Mouse (Mus musculus): Measurements from ENCODE around the gene Ntmt1. TPM values are rescaled to one million over a fixed set of nuclear protein-coding genes. Genes with fewer than 3 reads are reported as not detected.

Ntmt1 gene
- total RNA-seq, 4 experiments from 2014 or later = 23.8 to 27.7 (median 25.3) TPM

- peak; percentile 84 for DNase-seq (ENCODE audit: low spot score)
Measured at GRCm38 (mm10) chr2:30783346-30783745, 24.3 kb upstream of the Ntmt1 start.

- peak; percentile 38 for DNase-seq (ENCODE audit: low spot score)
Measured at GRCm38 (mm10) chr2:30784078-30784994, 23.3 kb upstream of the Ntmt1 start.

- DNase-seq (ENCODE audit: low spot score) = no peak
Measured at GRCm38 (mm10) chr2:30787466-30787865, 20.2 kb upstream of the Ntmt1 start.

- no peak for DNase-seq (ENCODE audit: low spot score)
Measured at GRCm38 (mm10) chr2:30792061-30792460, 15.6 kb upstream of the Ntmt1 start.

GRCm38 (mm10) chr2:30794179-30795108, 13.2 kb upstream of the Ntmt1 start:
- peak; percentile 97 for DNase-seq (ENCODE audit: low spot score)

- no peak for DNase-seq (ENCODE audit: low spot score)
Measured at GRCm38 (mm10) chr2:30795271-30795888, 12.2 kb upstream of the Ntmt1 start.

GRCm38 (mm10) chr2:30795889-30796275, 11.7 kb upstream of the Ntmt1 start:
- DNase-seq (ENCODE audit: low spot score) = no peak

- peak; percentile 59 for DNase-seq (ENCODE audit: low spot score)
Measured at GRCm38 (mm10) chr2:30796382-30796781, 11.2 kb upstream of the Ntmt1 start.

GRCm38 (mm10) chr2:30799456-30799855, 8.2 kb upstream of the Ntmt1 start:
- DNase-seq (ENCODE audit: low spot score) = no peak

GRCm38 (mm10) chr2:30800671-30801066, 7.0 kb upstream of the Ntmt1 start:
- no peak for DNase-seq (ENCODE audit: low spot score)

- DNase-seq (ENCODE audit: low spot score) = no peak
Measured at GRCm38 (mm10) chr2:30801067-30801852, 6.4 kb upstream of the Ntmt1 start.

- no peak for DNase-seq (ENCODE audit: low spot score)
Measured at GRCm38 (mm10) chr2:30803604-30804003, 4.0 kb upstream of the Ntmt1 start, which contains the start of gene 1700001O22Rik. Gene 1700001O22Rik (minus strand): TSS chr2:30803661.

- DNase-seq (ENCODE audit: low spot score) = no peak
Measured at GRCm38 (mm10) chr2:30805983-30806382, 1.6 kb upstream of the Ntmt1 start.

- DNase-seq (ENCODE audit: low spot score) = no peak
Measured at GRCm38 (mm10) chr2:30807147-30807647, 429 bp upstream of the Ntmt1 start.

- DNase-seq (ENCODE audit: low spot score) = peak; percentile 44
Measured at GRCm38 (mm10) chr2:30808296-30808655, 650 bp downstream of the Ntmt1 start.

GRCm38 (mm10) chr2:30809503-30809902, 1.9 kb downstream of the Ntmt1 start:
- no peak for DNase-seq (ENCODE audit: low spot score)

GRCm38 (mm10) chr2:30810573-30810972, 2.9 kb downstream of the Ntmt1 start:
- no peak for DNase-seq (ENCODE audit: low spot score)

GRCm38 (mm10) chr2:30816383-30816782, 8.8 kb downstream of the Ntmt1 start:
- no peak for DNase-seq (ENCODE audit: low spot score)

GRCm38 (mm10) chr2:30819873-30820272, 12.2 kb downstream of the Ntmt1 start:
- DNase-seq (ENCODE audit: low spot score) = no peak

GRCm38 (mm10) chr2:30821073-30821472, 13.4 kb downstream of the Ntmt1 start:
- no peak for DNase-seq (ENCODE audit: low spot score)

GRCm38 (mm10) chr2:30822460-30822859, 14.8 kb downstream of the Ntmt1 start:
- no peak for DNase-seq (ENCODE audit: low spot score)
